Mouse (Mus musculus) hindbrain, postnatal 0 days (tissue): ENCODE results near the gene Cfap77. TPM values are rescaled to one million over a fixed set of nuclear protein-coding genes. Genes with fewer than 3 reads are reported as not detected.
"Not testable (repeated sequence)": the region's sequence is repeated elsewhere in the genome, so short reads cannot be mapped to it uniquely, and the experiment has no call there.

Experiments used
- ATAC-seq: fragments of 200-750 bp; cut with Nextera tagmentation; 2 replicates; pipeline ENCODE4 v1.8.0; 2017; ENCODE audit warnings: mild to moderate bottlenecking, moderate TSS enrichment, moderate library complexity
- DNase-seq: peaks from one replicate; pipeline ENCODE4 v3.0.0-alpha.2; 2015; ENCODE audit warnings: low spot score
- H3K27ac ChIP-seq: fragments of 300-500 bp; sonication (generic); 2 replicates; pipeline ENCODE4 v1.5.1; 2014; ENCODE audit warnings: mild to moderate bottlenecking
- H3K27me3 ChIP-seq: fragments of 300-500 bp; sonication (generic); 2 replicates; pipeline ENCODE4 v1.6.1; 2014; ENCODE audit warnings: low read length, mixed read lengths; ENCODE audit not compliant: insufficient read depth
- H3K36me3 ChIP-seq: fragments of 300-500 bp; sonication (generic); 2 replicates; pipeline ENCODE4 v1.6.1; 2014; ENCODE audit warnings: low read length, mixed read lengths; ENCODE audit not compliant: insufficient read depth
- H3K4me1 ChIP-seq: fragments of 300-500 bp; sonication (generic); 2 replicates; pipeline ENCODE4 v1.6.1; 2014; ENCODE audit warnings: antibody characterized with exemption, low read length, mixed read lengths; ENCODE audit not compliant: insufficient read depth
- H3K4me2 ChIP-seq: fragments of 300-500 bp; sonication (generic); 2 replicates; pipeline ENCODE4 v1.6.1; 2014; ENCODE audit warnings: low read depth, mild to moderate bottlenecking, low read length, moderate library complexity, mixed read lengths
- H3K4me3 ChIP-seq: fragments of 300-500 bp; sonication (generic); 2 replicates; pipeline ENCODE4 v1.5.1; 2014; ENCODE audit warnings: low read length
- H3K9ac ChIP-seq: fragments of 300-500 bp; sonication (generic); replicated peaks from 2 replicates; pipeline ENCODE4 v1.6.1; 2014; ENCODE audit warnings: mild to moderate bottlenecking, low read length, moderate library complexity, mixed read lengths
- H3K9me3 ChIP-seq: fragments of 300-500 bp; sonication (generic); 2 replicates; pipeline ENCODE4 v1.6.1; 2016; ENCODE audit warnings: low read length, mixed read lengths
- CTCF ChIP-seq: IDR thresholded peaks from 2 replicates; pipeline ENCODE4 v1.5.1; 2016; ENCODE audit warnings: antibody characterized with exemption, control low read depth, low read depth
- WGBS: fragments of 180-500 bp; shearing (Covaris S2); extraction: QIAGEN DNeasy Blood & Tissue Kit; methylation state at CpG from one replicate; pipeline ENCODE4 v1.1.7; 2014; 5-methylcytosine and 5-hydroxymethylcytosine counted together
- polyA plus RNA-seq: library from polyadenylated mRNA; unstranded; fragments of >200 nt; fragmentation: Nextera tagmentation; extraction: Ambion mirVana; gene quantifications from 2 replicates; pipeline ENCODE4 v1.2.1, GENCODE M21; 2015
- total RNA-seq: library from RNA; depleted of rRNA; stranded (reverse); fragments of >200 nt; gene quantifications from 2 replicates; pipeline ENCODE4 v1.2.3, GENCODE M21; 2014

The Cfap77 gene
- total and polyA plus RNA-seq, 2 experiments from 2014 or later = 0.58 to 0.96 TPM

DNA sequence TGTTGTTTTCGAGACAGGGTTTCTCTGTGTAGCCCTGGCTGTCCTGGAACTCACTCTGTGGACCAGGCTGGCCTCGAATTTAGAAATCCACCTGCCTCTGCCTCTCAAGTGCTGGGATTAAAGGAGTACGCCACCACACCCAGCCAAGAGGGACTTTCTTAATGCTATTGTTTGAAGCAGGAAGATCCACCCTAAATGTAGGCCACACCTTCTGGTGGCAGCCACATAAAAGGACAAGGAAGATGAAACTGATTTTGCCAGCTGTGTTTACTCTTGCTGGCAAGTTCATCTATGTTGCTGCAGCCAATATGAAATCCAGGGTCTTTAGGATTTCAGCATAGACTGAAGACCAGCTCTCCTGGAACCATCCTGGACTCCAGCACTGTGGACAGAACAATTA, 42.6 kb upstream of the Cfap77 start:
- WGBS = 87% methylated on average over 3 of the region's 3 CpGs
- H3K27ac ChIP-seq = no peak overlapping the region
- no peak overlapping the region for H3K9ac ChIP-seq
- DNase-seq = no peak
- ATAC-seq = no peak
- H3K27me3 ChIP-seq = no peaks in the 10 kb centered on the region
- no peaks in the 10 kb centered on the region for H3K9me3 ChIP-seq
- H3K4me1 ChIP-seq = no peaks in the 10 kb centered on the region
- no peaks in the 10 kb centered on the region for H3K36me3 ChIP-seq
- no peak overlapping the region for H3K4me3 ChIP-seq
- TF ChIP-seq CTCF = no peak
- H3K4me2 ChIP-seq = no peak overlapping the region

DNA sequence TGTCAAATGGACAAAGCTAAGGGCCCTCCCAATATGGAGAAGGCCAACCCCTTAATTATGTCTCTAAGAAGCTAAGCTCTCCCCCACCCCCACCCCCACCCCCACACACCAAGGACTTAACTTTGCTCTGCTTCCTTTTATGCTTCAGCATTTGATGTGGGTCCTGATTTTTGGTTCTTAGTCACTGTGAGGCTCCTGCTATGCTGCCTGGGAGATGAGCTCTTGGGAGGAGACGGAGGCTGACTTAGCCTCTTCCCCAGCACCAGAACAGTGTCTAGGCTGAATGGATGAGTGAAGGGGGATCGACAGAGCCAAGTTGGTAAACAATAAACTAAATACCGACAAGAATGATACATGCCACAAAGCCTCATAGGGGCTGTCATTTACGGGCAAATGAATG, 41.9 kb upstream of the Cfap77 start:
- no peak overlapping the region for H3K4me2 ChIP-seq
- 51% methylated on average over 4 of the region's 4 CpGs for WGBS
- no peak for TF ChIP-seq CTCF
- H3K27me3 ChIP-seq = no peaks in the 10 kb centered on the region
- no peaks in the 10 kb centered on the region for H3K4me1 ChIP-seq
- no peak for DNase-seq
- H3K4me3 ChIP-seq = no peak overlapping the region
- H3K27ac ChIP-seq = no peak overlapping the region
- no peaks in the 10 kb centered on the region for H3K9me3 ChIP-seq
- no peak overlapping the region for H3K9ac ChIP-seq
- ATAC-seq = no peak
- H3K36me3 ChIP-seq = no peaks in the 10 kb centered on the region

DNA sequence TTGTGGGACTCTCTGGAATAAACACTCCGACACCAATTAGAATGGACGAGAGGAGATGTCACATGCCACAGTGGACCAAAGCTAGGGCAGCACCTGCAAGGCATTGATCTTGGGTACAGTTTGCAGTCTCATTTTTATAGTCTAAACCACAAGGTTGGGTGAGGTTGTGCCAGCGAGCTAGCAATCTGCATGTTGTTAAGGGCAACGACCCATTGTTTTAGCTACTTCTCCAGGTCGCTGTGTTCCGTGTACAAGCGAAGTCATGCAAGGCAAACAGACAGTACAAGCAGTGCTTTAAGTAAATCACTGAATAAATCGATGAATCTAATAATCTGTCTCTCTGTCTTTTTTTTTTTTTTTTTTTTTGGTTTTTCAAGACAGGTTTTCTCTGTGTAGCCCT, 40.8 kb upstream of the Cfap77 start:
- DNase-seq (no peak), ATAC-seq (no peak)
- Histone ChIP-seq H3K4me3 (no peak overlapping the region), H3K27ac (no peak overlapping the region), H3K4me2 (no peak overlapping the region), H3K36me3 (no peaks in the 10 kb centered on the region), H3K9me3 (no peaks in the 10 kb centered on the region), H3K4me1 (no peaks in the 10 kb centered on the region), H3K9ac (no peak overlapping the region), H3K27me3 (no peaks in the 10 kb centered on the region)
- WGBS = 88% methylated on average over 8 of the region's 8 CpGs
- no peak for TF ChIP-seq CTCF

DNA sequence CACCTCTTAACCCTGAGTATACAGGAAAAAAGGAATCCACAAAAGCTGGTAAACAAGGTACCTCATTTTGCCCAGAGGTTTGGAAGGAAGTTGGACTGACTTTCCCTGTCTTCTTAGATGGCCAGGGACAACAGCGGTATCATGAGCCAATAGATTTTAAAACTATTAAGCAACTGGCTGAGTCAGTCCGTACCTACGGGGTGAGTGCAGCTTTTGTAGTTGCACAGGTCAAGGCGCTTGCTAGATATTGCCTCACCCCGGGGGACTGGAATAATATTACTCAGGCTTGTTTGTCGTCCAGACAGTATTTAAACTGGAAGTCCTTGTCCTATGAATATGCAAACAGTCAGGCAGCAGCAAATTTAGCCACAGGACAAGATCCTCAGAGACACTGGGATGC, 34.4 kb upstream of the Cfap77 start:
- not testable (repeated sequence) for DNase-seq, H3K27me3 ChIP-seq, ATAC-seq, H3K4me3 ChIP-seq, H3K27ac ChIP-seq, H3K9ac ChIP-seq, H3K9me3 ChIP-seq, H3K4me1 ChIP-seq, H3K4me2 ChIP-seq
- WGBS = 69% methylated on average over 6 of the region's 6 CpGs
- H3K36me3 ChIP-seq = peaks cover 17% of the 10 kb centered on the region

DNA sequence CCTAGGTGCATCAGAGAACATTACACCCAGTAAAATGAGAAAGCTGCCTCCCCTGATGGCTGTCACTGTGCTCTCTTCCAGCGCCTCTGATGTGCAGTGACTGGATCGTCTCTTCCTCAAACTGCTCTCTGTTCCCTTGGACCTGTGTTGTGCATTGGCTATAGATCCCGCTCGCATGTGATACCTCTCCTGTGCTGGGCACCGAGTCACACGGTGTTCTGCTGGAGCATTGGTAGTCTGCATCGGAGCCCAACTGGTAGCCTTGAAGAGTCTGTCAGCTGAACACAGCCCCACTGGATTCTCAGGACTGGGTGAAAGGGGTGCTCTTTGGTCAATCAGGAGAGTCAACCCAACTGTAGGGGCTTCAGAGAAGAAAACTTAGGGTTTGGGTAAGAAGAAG, 31.2 kb upstream of the Cfap77 start:
- Histone ChIP-seq H3K27me3 (no peaks in the 10 kb centered on the region), H3K4me1 (no peaks in the 10 kb centered on the region), H3K4me3 (no peak overlapping the region), H3K36me3 (peaks cover 39% of the 10 kb centered on the region), H3K4me2 (no peak overlapping the region), H3K27ac (no peak overlapping the region), H3K9ac (no peak overlapping the region), H3K9me3 (no peaks in the 10 kb centered on the region)
- ATAC-seq = no peak
- TF ChIP-seq CTCF = no peak
- WGBS = 96% methylated on average over 7 of the region's 7 CpGs
- no peak for DNase-seq

DNA sequence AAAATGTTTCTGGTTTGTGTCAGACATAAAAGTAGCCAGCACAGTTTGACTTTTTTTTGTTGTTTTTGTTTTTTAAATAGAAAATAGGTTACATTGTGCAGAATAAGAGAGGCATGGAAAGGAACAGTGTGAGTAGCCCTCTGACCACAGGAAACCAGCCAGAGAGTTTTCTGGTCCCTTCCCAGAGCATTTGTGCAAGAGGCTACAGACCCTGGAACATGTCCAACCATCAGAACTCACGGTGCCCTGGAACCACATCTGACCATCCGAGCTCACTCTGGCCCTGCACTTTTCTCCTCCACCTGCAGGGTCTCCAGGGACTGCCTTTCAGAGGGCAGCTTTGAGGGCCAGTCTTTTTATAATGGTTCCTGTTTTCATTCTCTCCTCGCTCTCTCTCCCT, 27.1 kb upstream of the Cfap77 start:
- no peak overlapping the region for H3K4me2 ChIP-seq
- no peaks in the 10 kb centered on the region for H3K27me3 ChIP-seq
- 58% methylated on average over 3 of the region's 3 CpGs for WGBS
- TF ChIP-seq CTCF = peak; percentile 18; the same call in 1 of the 2 replicates
- H3K4me1 ChIP-seq = no peaks in the 10 kb centered on the region
- ATAC-seq (no peak), DNase-seq (peak; percentile 7)
- H3K36me3 ChIP-seq = peaks cover 68% of the 10 kb centered on the region
- no peak overlapping the region for H3K27ac ChIP-seq
- no peak overlapping the region for H3K4me3 ChIP-seq
- no peaks in the 10 kb centered on the region for H3K9me3 ChIP-seq
- H3K9ac ChIP-seq = no peak overlapping the region

DNA sequence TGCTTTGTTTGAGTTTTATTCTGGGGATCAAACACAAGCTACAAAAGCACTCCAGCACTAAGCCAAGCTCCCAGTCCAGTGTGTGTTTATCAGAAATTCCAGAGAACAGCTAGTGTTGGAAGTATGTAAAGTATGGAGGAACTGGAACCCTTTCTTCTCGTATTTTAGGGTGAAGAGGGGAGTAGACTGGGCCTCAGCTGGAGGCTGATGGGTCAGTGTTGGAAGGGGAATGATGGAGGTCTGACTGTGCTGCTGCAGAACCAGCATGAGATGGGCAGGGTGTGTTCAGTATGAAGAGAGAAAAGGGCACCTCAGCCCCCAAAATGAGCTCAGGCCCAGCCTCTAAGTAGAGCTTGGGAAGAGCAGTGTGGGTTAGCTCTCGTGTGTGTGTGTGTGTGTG, 21.4 kb upstream of the Cfap77 start:
- TF ChIP-seq CTCF = no peak
- Histone ChIP-seq H3K27ac (no peak overlapping the region), H3K27me3 (no peaks in the 10 kb centered on the region), H3K4me1 (no peaks in the 10 kb centered on the region), H3K4me2 (no peak overlapping the region), H3K4me3 (no peak overlapping the region), H3K9me3 (no peaks in the 10 kb centered on the region), H3K36me3 (peaks cover 67% of the 10 kb centered on the region), H3K9ac (no peak overlapping the region)
- WGBS = 89% methylated on average over 2 of the region's 2 CpGs
- DNase-seq (no peak), ATAC-seq (no peak)
